Mouse (Mus musculus) kidney, postnatal 14 days (tissue): Measurements from ENCODE around the gene Ckap5.

Experiments
- DNase-seq: peaks from one replicate; pipeline ENCODE4 v3.0.0; 2022; ENCODE audit warnings: mixed read lengths

The Ckap5 gene

DNA sequence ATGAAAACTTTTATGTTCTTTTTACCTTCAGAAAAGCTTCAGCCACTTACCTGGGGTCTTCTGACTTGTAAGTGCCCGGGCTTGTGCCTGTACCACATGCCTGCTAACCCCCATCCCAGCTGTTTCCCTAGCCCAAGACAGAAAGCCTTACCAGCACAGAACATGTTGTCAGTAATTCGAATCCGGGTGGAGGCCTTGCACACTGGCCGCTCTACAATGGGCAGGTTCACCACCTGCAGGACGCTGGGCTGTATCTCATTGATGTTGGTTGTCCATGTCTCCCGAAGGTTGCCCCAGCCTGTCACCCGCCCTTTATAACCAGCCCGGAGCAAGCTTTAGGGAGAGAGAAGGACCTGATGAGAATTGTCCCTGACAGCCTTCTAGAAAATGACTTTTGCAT is 101.6 kb downstream of the Ckap5 start:
- no peak for DNase-seq

GRCm38 (mm10) chr2:91629682-91630081 is 103.1 kb downstream of the Ckap5 start:
- DNase-seq = no peak

- no peak for DNase-seq
Observed at GRCm38 (mm10) chr2:91630384-91630783, 103.8 kb downstream of the Ckap5 start.

- no peak for DNase-seq
Observed at GRCm38 (mm10) chr2:91631826-91632225, 105.3 kb downstream of the Ckap5 start.

GRCm38 (mm10) chr2:91632316-91632715 is 105.8 kb downstream of the Ckap5 start:
- DNase-seq = no peak

GRCm38 (mm10) chr2:91633334-91633977 is 106.9 kb downstream of the Ckap5 start:
- no peak for DNase-seq

DNA sequence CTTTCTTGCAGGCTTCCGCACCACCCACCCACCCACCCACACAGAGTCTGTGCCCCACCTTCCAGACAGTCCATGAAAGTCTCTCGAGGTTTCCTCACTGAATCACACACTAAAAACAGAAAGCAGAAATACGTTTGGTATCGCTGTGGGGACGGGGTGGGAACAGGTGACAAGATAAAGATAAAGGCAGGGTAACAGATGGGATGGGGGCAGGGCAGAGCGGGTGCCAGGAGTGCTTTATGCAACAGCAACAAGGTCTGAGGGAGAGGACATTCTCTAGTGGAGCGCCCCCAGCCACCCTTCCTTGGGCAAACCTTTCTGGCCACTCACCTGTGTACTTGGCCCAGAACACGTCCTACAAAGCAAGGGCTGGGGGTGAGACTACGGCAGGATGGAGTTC is 108.3 kb downstream of the Ckap5 start:
- DNase-seq = no peak

- no peak for DNase-seq
Observed at GRCm38 (mm10) chr2:91635486-91635885, 108.9 kb downstream of the Ckap5 start.

- DNase-seq = no peak
Observed at GRCm38 (mm10) chr2:91636229-91636628, 109.7 kb downstream of the Ckap5 start, which contains the start of gene F2. TSS of gene F2 (minus strand) at chr2:91636414.

DNA sequence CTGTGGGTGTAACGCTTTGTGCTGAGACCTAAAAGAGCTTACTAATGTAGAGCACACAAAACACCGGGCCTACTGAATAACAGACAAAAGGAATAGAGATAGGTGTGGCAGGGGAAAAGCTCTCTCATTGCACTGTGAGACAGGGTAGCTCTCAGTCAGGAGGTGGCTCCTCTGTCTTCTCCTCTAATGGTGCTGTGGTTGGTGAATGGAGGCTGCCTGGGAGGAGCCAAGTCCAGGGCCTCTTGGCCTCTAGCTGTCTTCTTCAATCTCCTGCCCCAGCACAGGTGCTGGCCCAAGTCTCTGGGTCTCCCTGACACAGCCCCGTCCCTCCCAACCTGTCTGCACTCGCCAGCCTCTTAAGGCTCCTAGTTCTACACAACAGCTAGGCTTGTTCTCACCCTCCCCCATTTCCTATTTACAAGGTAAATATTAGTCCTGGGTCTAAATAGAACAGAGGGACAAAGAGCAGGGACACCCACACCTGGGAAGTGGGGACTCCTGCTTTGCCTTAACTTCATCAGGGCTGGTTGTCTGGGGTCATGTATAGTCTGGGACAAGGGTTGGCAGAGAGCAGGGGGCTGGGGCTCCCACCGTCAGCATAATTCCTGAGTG is 110.3 kb downstream of the Ckap5 start:
- DNase-seq = no peak

DNA sequence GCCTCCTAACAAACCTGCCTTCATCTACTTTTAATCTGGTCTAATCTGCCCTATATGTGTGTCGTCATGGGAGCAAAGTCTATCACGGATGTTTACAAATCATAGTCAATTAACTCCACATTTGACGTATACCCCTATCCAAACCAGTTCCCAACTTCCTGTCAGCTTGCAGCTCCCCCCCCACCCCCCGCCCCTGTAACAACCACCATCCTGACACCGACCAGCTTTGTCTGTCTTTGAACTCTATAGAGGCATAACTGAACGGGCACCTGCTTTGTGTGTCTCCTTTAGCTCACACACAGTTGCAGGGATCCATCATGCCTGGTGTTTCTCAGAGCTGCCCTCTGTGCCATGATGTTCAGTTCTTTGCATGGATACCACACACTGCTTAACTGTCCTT is 112.4 kb downstream of the Ckap5 start:
- no peak for DNase-seq

DNA sequence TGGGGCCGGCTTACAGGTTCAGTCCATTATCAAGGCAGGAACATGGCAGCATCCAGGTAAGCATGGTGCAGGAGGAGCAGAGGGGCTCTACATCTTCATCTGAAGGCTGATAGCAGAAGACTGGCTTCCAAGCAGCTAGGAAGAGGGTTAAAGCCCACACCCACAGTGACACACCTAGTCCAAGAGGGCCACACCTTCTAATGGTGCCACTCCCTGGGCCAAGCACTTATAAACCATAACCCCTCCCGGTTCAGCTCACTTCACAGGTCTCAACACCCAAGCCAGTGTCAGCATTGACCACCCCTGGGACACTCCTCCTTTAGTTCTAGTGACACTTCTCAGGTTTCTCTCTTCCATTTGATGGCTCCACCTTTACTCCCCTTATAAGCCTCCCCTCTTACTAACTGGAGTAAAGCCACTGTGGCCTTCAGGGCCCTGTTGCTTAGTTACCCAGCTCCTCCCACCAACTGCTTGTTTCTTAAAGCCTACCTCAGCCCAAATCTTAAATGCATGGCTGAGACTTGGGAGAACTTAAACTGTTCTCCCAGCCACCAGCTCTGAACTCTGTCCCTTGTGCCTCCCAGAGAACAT is 116.4 kb downstream of the Ckap5 start:
- DNase-seq = no peak

DNA sequence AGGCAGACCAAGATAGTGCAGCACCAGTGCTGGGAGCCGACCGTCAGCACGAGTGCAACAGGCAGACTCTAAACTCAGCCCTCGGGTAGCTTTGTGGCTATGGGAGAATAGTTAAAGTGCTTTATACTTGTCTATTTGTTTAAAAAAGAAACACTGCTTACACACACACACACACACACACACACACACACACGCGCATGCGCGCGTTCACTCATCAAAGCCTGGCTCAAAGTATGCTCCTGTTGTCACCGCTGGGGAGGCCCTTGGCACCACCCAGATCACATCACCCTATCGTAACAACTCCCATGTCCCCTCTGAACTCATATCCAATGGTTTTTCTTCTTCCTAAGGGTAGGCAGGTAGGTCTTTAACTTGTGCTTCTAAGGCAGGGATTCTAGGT is 117.5 kb downstream of the Ckap5 start:
- no peak for DNase-seq

DNA sequence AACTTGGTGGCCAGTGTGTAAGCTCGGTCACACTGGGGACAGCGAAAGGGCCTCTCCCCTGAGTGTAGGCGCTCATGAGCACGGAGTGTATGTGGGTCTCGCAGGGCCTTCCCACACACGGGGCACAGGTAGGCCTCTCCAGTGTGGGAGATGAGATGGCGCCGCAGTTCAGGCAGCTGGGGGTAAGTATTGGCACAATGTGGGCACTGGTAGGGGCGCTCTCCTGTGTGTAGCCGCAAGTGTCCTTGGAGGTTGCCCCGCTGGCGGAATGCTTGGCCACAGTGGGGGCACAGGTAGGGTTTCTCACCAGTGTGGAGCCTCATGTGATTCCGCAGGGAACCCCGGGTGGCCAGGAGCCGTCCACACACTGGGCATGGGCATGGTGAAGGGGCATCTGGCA is 118.8 kb downstream of the Ckap5 start:
- no peak for DNase-seq

DNA sequence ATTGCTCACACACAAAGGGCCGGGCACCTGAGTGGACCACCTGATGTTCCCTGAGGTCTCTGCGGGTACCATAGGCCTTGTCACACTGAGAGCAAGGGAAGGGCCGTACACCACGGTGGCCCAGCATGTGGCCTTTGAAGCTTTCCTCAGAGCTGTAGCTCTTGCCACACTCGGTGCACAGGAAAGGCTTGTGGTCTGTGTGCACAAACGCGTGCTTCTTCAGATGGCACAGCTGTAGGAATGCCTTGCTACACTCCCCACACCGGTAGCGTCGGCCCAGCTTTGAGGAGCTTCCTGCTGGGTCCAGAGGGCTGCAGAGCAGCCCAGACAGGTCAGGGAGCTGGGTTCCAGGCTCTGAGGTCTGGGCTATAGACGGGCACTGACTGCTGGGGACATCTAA is 119.2 kb downstream of the Ckap5 start:
- DNase-seq = no peak

GRCm38 (mm10) chr2:91646733-91647132 is 120.2 kb downstream of the Ckap5 start:
- DNase-seq = peak; percentile 58

DNA sequence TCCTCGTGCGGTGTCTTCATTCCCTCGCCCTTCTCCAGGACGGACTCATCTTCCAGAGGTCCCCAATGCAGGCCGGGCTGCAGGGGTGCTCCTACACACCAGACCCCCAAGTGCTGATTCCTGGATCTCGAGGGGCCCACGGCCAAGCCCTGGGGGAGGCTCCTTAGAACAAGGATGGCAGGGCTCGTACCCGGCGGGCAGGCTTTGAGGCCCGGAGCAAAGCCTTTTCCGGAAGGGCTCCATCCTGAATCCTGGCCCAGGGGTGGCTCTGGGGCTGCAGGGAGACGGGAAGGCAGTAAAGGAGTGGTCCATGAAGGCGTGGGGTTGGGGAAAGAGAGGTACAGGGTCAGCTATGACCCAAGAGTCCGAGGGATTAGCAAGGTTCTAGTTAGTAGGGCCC is 122.6 kb downstream of the Ckap5 start:
- DNase-seq = no peak

GRCm38 (mm10) chr2:91649553-91650359 is 123.2 kb downstream of the Ckap5 start, which contains the start of the genes Zfp408 and Arhgap1:
TSS of gene Zfp408 (minus strand) at chr2:91649791.
TSS of gene Arhgap1 (plus strand) at chr2:91649860.
- peak; percentile 98 for DNase-seq

GRCm38 (mm10) chr2:91650360-91650995 is 123.9 kb downstream of the Ckap5 start:
- no peak for DNase-seq

DNA sequence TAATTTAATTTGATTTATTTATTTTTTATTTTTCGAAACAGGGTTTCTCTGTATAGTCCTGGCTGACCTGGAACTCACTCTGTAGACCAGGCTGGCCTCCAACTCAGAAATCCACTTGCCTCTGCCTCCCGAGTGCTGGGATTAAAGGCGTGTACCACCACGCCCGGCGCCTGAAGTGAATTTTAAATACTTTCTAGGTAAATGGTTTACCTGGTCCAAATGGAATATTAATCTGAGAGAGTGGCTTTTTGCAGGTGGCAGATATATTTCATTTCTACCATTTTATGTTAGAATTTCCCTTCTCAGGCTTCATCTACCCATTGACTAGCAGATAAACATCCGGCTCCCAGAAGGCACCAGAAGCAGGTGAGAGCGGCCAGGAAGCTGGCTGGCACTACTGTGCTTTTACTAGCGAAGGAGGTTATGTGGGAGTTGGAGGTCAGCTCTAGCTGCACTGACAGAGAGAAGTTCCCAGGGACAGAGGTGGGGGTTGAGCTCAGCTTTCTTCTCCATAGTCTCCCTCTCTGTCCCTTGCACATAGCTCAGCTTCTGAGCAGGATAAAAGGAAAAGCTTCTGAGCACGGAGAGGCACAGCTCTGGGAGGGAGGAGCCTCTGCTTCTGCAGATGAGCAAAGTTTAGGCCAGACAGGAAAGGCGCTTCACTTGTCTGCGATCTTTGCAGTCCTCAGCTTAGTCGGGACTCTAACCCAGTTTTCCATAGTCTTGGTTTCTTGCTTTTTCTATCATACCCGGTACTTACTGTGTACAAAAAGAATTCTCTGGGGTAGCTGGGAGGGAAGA is 125.1 kb downstream of the Ckap5 start:
- peak; percentile 34 for DNase-seq

DNA sequence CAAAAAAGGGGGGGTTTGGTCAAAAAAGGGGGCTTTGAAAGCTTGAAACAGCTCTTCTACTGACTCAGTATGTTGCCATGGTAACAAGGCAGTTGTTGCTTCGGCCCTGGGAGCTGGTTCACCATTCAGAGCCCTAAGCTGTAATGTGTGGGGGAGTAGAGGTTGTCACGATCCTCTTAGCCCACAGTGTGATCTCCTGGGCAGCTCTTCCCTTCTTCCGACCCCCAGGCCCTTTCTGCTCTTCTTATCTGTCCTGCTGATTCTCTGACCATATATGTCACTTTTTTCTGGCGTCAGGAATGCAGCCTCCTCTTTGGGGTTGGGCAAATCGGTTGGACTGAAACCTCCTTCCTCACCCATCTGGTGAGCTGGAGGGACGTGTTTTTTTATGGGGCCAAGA is 126.3 kb downstream of the Ckap5 start:
- DNase-seq = no peak

DNA sequence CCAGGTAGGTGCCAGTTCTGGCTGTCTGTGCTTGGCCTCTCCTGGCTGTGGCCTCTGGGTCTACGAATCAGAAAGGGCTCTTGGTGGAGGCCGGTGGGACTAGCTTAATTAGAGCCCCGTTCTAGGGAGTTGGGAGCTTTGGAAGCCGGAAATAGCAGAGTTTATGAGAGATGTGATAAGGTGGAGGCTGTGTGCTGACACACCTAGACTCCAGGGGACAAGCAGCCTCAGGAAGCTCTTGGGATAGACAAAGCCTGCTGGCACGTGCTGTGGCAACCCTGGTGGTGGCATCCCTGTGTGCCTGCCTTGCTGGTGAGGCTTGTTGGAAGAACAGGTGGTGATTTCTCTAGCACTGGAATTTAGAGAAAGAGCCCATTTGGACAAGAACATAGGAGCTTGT is 128.8 kb downstream of the Ckap5 start:
- DNase-seq = no peak
